Comparison of ENCODE assay signal across 19 mouse cellular contexts in the genomic region with DNA sequence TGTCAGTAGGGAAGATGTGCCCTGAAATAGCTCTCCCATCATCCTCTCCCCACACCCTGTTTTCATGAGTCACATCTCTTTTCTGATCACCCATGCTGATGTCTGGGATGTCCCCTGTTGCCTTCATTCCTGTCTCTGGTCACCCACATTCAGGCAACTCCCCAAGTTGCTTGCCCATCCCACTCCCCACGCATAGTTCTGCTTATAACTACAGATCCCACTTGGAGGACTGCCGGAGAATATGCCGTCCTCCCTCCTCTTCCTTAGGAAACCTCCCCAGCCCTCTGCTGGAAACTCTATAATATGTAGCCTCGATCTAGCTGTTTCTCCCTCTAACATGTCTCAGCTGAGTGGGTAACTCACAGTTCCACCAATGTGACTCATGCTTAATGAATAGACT.
DNase-seq lines count a peak whose midpoint lies in the region.
"Had no signal": no experiment of that assay in that cellular context is flagged by ENCODE, and none has a peak within 500 bp of the region (broad histone marks: within the 10 kb centered on the region; RNA-seq: fewer than 3 reads in every experiment).

No protein-coding gene starts in this region.

- DNase-seq in right cerebral cortex, adult 18-20 months: peak; percentile 72
- DNase-seq in right cerebral cortex, postnatal 4 days: no peak
- DNase-seq in left cerebral cortex, adult 9 months (ENCODE audit: low spot score in 2 of 2): peak; percentile 48 to 65
- peak; percentile 40 to 50 for DNase-seq in right cerebral cortex, adult 2 months (ENCODE audit: low spot score in 2 of 2)
- peak; percentile 86 for DNase-seq in telencephalon, adult 2 months (ENCODE audit: low read depth, low spot score)
- no peak for DNase-seq in lung, postnatal 4 days
- DNase-seq in urinary bladder, postnatal 10 days (ENCODE audit: low spot score): no peak
- no peak for DNase-seq in spleen, postnatal 4 days (ENCODE audit: low spot score in 2 of 2)
- DNase-seq: adrenal gland, postnatal 10 days; cerebellum, adult 2 months; embryo, embryonic 11 days; heart, adult 2 months; heart, postnatal 10 days; kidney, adult 11 months; kidney, postnatal 25 days; liver, embryonic 13.5 days; lung, adult 18-20 months; midbrain, embryonic 14.5 days; thymus, postnatal 14 days had no signal

Comparison
In these comparisons a context has a peak if more than half of its experiments do, and no peak if none do; other contexts are left out.
1. DNase-seq: peak in right cerebral cortex, adult 18-20 months (single experiment), left cerebral cortex, adult 9 months (2 of 2), right cerebral cortex, adult 2 months (2 of 2) and telencephalon, adult 2 months (single experiment); none in right cerebral cortex, postnatal 4 days (single experiment), lung, postnatal 4 days (0 of 2), urinary bladder, postnatal 10 days (single experiment) and spleen, postnatal 4 days (0 of 2).